Mouse (Mus musculus): ENCODE results near the gene Nrarp.

Nrarp gene

DNA sequence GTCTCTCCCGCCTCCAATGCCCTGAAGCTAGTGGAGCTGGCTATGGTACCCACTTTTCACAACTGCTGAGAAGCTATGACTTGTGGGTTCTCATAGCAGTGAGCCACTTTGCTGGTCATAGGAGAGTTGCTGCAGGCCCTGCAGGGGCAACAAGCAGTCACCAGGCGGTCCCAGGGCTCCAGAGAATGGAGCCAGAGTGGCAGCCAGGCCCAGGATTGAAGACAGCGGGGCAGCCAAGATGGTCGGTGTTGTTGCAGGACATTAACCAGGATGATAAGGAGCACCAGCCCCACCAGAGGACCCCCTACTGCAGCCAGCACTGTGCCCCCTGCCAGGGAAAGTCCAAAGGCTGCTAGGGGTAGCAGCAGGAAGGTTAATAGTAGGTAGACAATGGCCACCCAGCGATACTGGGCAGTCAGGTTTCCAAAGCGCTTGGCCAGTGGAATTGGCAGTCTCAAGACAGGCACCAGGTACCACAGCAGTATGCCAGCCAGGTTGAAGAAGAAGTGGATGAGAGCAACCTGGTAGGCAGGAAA, 48.5 kb downstream of the Nrarp start:
- DNase-seq (ENCODE audit: low spot score), result no peak

DNA sequence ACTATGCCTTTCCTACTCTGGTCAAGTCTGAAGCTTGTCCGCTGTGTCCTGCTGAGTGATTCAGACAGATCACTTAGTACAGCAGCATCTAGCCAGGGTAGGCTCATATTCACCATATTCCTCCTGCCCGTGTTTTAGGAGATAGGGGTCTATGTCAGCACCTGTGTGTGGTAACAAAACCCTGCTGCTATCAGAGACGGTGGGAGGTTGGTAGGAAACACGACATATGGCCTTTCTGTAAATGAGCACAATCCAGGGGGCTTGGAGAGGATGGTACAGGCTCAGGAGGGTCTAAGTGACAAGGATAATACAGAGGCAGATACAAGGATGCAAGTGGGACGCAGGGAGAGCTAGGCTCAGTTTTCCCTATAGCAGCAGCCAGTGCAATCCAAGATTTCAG, 49.0 kb downstream of the Nrarp start:
- DNase-seq (ENCODE audit: low spot score), result no peak

DNA sequence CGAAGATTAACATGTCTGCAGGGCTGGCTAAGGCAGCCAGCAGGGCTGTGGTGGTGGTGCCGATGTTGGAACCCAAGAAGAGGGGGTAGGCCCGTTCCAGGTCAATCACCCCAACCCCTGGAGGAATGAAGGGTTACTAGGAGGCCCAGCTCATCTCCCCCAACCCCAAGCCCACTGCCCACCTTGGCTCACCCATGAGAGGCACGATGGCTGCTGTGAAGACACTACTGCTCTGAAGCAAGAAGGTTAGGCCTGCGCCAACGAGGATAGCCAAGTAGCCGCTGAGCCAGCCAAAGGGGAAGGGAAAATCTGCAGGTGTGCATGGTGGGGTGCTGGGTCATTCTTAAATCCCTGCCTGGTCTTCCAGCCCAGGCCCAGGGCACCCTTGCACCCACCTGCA, 50.0 kb downstream of the Nrarp start:
- no peak for DNase-seq (ENCODE audit: low spot score)

DNA sequence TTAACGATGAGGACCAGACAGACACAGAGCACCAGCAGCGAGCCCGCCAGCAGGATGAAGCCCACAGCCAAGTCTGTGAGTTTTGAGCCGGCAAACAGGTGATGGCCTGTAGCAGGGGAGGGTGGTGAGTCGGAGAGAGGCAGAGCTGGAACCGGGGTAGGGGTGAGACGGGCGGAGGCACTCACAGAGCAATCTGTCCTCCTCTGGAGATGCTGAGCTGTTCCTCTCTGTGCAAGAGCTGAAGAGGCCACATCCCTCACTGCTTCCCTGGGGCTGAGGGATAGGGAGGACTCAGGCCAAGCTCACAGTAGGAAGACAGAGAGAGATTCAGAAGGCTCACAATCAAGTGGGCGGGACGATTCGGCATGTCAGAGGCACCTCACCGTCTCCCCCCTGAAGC, 50.5 kb downstream of the Nrarp start:
- DNase-seq (ENCODE audit: low spot score), result no peak

All from retina, embryonic 14.5 days (tissue).